Mouse (Mus musculus) heart, postnatal 0 days (tissue): ENCODE data around the gene Dixdc1.

Experiments used
- CTCF ChIP-seq: IDR thresholded peaks from 2 replicates; pipeline ENCODE4 v1.5.1; 2016; ENCODE audit warnings: antibody characterized with exemption, control low read depth, low read depth
- EP300 ChIP-seq: IDR thresholded peaks from 2 replicates; pipeline ENCODE4 v1.6.1; 2016; ENCODE audit warnings: antibody characterized with exemption, low read depth

DNA sequence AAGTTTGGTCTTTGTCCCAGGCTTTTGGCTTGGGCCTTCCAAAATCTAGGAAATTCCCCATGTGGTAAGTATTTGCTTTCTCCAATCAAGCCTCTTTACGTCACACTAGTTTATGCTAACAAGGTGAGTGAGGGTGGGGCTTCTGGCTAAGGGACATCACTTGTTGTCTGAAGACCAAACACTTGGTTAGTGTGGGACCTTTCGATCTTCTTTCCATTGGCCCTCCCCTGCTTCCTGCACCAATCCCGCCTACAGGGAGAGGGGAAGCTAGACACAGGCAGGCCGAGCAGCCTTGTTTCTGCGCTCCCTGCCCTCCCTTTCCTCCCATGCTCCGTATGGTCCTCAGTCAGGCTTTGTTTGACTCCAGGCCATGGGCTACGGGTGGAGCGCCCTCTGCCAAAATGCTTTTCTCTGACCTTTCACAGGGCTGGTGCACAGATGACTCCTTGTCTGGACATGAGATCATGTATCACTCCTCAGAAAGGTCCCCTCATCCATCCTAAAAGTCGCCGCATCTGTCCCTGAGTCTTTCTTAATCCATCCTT lies 92.4 kb downstream of the Dixdc1 start:
- TF ChIP-seq CTCF (no peak), EP300 (no peak)
